Mouse (Mus musculus): ENCODE data around the gene Gm9736. TPM values are rescaled to one million over a fixed set of nuclear protein-coding genes. Genes with fewer than 3 reads are reported as not detected.
"Not testable (repeated sequence)": the region's sequence is repeated elsewhere in the genome, so short reads cannot be mapped to it uniquely, and the experiment has no call there.

The Gm9736 gene
- total RNA-seq, 2 experiments from 2014 or later: not detected

DNA sequence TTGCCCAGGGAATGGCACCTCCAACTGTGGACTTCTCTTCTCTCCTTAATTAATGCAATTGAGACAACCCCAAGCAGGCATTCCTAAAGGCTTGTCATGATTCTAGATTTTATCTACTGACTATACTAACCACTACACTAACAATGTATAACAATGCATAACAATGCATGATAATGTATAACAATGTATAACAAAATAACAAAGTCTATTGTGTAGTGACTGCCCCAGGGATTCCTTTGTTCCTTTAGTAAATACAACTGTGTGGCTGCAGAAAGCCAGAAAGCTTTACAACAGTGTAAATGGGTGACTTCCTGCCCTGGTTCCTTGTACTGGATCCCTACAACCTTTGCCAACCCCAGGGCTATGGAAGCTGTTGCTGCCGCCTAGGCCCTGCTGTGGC, 15.2 kb downstream of the Gm9736 start:
- DNase-seq: no peak
- intact Hi-C loops (cut with DNase I; ENCODE audit: low total_unique reads): no loop called here

- intact Hi-C loops (cut with DNase I; ENCODE audit: low total_unique reads): no loop called here
- DNase-seq: no peak
Measured at GRCm38 (mm10) chr10:77729241-77729640, 21.9 kb downstream of the Gm9736 start.

DNA sequence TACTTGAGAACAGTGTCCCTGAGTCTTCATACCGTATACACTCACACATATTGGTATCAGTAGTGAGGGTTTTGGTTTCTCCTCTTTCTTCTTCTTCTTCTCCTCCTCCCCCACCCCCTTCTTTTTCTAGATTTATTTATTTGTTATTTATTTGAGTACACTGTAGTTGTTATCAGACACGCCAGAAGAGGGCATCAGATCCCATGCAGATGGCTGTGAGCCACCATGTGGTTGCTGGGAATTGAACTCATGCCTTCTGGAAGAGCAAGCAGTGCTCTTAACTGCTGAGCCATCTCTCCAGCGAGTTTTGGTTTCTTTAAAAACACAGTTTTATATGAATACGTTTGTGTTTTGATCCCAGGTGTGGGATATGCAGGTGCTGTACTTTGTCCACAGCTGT, 22.9 kb downstream of the Gm9736 start:
- no peak for DNase-seq
- intact Hi-C loops (cut with DNase I; ENCODE audit: low total_unique reads): no loop called here

DNA sequence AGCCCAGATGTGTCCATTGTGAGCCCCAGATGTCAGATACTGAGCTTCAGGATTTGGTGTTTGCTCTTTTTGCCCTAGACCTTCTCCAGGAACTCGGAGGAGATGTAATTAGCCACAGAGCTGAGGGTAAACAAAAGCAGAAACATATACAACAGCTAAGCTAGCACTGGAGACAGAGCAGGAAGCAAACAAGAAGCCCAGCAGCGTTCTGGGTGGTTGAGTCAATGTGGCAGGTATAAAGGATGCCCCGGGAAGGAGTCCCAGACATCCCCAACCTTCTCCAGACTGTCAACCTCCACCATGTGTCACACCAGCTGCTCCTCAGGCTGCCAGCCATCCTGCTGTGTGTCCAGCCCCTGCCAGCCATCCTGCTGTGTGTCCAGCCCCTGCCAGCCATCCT, 25.0 kb downstream of the Gm9736 start, which contains the start of gene Gm10100:
Gene Gm10100 (plus strand): TSS at position 301 of the 400 bp plus-strand sequence.
- intact Hi-C loops (cut with DNase I; ENCODE audit: low total_unique reads): no loop called here
- DNase-seq: no peak

DNA sequence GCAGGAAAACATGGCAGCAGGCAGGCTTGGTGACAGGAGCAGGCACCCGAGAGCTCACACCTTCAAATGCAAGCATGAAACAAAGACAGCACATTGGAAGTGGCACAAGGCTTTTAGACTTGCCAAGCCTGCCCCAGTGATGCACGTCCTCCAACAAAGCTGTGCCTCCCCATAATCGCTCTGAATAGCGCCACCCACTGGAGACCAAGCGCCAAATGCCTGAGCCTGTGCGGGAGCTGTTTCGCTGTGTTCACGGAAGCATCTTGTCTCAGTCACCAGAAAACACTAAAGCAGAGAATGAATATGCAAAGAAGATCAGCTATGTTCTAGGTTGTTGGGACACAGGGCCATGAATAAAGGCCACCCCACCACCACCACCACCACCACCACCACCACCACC, 26.3 kb downstream of the Gm9736 start:
- intact Hi-C loops (cut with DNase I; ENCODE audit: low total_unique reads): no loop called here
- no peak for DNase-seq

DNA sequence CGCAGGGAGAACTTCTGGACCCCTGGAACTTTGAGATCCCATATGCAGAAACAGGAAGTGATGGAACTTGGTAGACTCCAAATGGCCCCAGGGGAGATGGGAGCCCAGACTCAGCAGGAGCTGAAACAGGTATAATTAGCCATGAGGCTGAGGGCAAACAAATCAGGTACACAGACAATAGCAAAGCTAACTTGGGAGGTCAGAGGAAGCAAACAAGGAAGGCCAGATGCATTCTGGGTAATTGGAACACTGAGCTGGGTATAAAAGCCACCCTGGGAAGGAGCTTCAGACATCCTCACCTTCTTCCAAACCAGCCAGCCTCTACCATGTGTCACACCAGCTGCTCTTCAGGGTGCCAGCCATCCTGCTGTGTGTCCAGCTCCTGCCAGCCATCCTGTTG, 30.9 kb downstream of the Gm9736 start, which contains the start of gene Krtap12-1:
Gene Krtap12-1 (plus strand): TSS at position 301 of the 400 bp plus-strand sequence.
- DNase-seq; intact Hi-C loops (cut with DNase I; ENCODE audit: low total_unique reads): not testable (repeated sequence)

- intact Hi-C loops (cut with DNase I; ENCODE audit: low total_unique reads): no loop called here
- no peak for DNase-seq
Measured at GRCm38 (mm10) chr10:77715507-77715906, 35.6 kb downstream of the Gm9736 start, which contains the start of gene Gm10142. Gm10142 (plus strand) TSS chr10:77715807.

GRCm38 (mm10) chr10:77713734-77714133, 37.4 kb downstream of the Gm9736 start:
- intact Hi-C loops (cut with DNase I; ENCODE audit: low total_unique reads): no loop called here
- no peak for DNase-seq

DNA sequence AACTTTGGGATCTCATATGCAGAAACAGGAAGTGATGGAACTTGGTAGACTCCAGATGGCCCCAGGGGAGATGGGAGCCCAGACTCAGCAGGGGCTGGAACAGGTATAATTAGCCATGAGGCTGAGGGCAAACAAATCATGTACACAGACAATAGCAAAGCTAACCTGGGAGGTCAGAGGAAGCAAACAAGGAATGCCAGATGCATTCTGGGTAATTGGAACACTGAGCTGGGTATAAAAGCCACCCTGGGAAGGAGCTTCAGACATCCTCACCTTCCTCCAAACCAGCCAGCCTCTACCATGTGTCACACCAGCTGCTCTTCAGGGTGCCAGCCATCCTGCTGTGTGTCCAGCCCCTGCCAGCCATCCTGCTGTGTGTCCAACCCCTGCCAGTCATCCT, 40.0 kb downstream of the Gm9736 start, which contains the start of gene Gm10024:
Gene Gm10024 (plus strand): TSS at position 301 of the 400 bp plus-strand sequence.
- intact Hi-C loops (cut with DNase I; ENCODE audit: low total_unique reads); DNase-seq: not testable (repeated sequence)

- intact Hi-C loops (cut with DNase I; ENCODE audit: low total_unique reads): no loop called here
- no peak for DNase-seq
Measured at GRCm38 (mm10) chr10:77709831-77710230, 41.3 kb downstream of the Gm9736 start.

- intact Hi-C loops (cut with DNase I; ENCODE audit: low total_unique reads): no loop called here
Measured at GRCm38 (mm10) chr10:77706326-77706725, 44.8 kb downstream of the Gm9736 start, which contains the start of gene Gm10272. Gm10272 (plus strand) TSS chr10:77706626.

More at GRCm38 (mm10) chr10:77706326-77706725, 44.8 kb downstream of the Gm9736 start, which contains the start of gene Gm10272:
- DNase-seq: no peak

Other genes with a start within 250 kb of the Gm9736 start
- gene Fam207a, start 235.6 kb downstream of the Gm9736 start, total RNA-seq (2021): 10 to 100 TPM in 1 of 2 experiments, 1 to 10 TPM in 1; 7.9 to 10.0 TPM
- 1 to 10 TPM; 1.8 to 2.1 TPM for gene Itgb2, start 221.1 kb downstream of the Gm9736 start, total RNA-seq (2021)
- 10 to 100 TPM; 47.4 to 51.8 TPM for gene Pttg1ip, start 169.6 kb downstream of the Gm9736 start, total RNA-seq (2021)
- gene Sumo3, start 145.3 kb downstream of the Gm9736 start, total RNA-seq (2021): 10 to 100 TPM; 41.9 to 46.5 TPM
- 10 to 100 TPM in 1 of 2 experiments, 1 to 10 TPM in 1; 5.8 to 10.3 TPM for gene Gm49325, start 145.2 kb downstream of the Gm9736 start, total RNA-seq (2021)
- gene Ube2g2, start 129.1 kb downstream of the Gm9736 start, total RNA-seq (2021): 10 to 100 TPM; 79.8 to 84.4 TPM
- not detected for gene Tspear, start 64.8 kb downstream of the Gm9736 start, total RNA-seq (2021)
- gene Gm19402, start 60.6 kb downstream of the Gm9736 start, total RNA-seq (2021): not detected
- not detected for gene Gm9508, start 54.1 kb downstream of the Gm9736 start, total RNA-seq (2021)
- gene Gm10272, start 44.7 kb downstream of the Gm9736 start, total RNA-seq (2021): not detected
- gene Gm10024, start 39.9 kb downstream of the Gm9736 start, total RNA-seq (2021): not detected
- not detected for gene Gm10142, start 35.5 kb downstream of the Gm9736 start, total RNA-seq (2021)
- gene Krtap12-1, start 30.8 kb downstream of the Gm9736 start, total RNA-seq (2021): not detected
- not detected for gene Gm10100, start 24.9 kb downstream of the Gm9736 start, total RNA-seq (2021)
- gene Gm18596, start 8.7 kb downstream of the Gm9736 start, total RNA-seq (2021): not detected
- gene Gm3233, start 8.3 kb upstream of the Gm9736 start, total RNA-seq (2021): not detected
- not detected for gene Gm3238, start 20.0 kb upstream of the Gm9736 start, total RNA-seq (2021)
- gene Gm7138, start 25.6 kb upstream of the Gm9736 start, total RNA-seq (2021): not detected
- gene Gm3250, start 31.2 kb upstream of the Gm9736 start, total RNA-seq (2021): not detected
- not detected for gene Gm7137, start 36.8 kb upstream of the Gm9736 start, total RNA-seq (2021)
- gene Gm9639, start 43.7 kb upstream of the Gm9736 start, total RNA-seq (2021): not detected
- gene Gm19668, start 47.8 kb upstream of the Gm9736 start, total RNA-seq (2021): not detected
- gene Gm9507, start 60.5 kb upstream of the Gm9736 start, total RNA-seq (2021): not detected
- gene Gm2696, start 63.3 kb upstream of the Gm9736 start, total RNA-seq (2021): not detected
- gene Krtap10-4, start 75.7 kb upstream of the Gm9736 start, total RNA-seq (2021): not detected
- not detected for gene Krtap10-10, start 84.6 kb upstream of the Gm9736 start, total RNA-seq (2021)
- gene Gm36176, start 95.4 kb upstream of the Gm9736 start, total RNA-seq (2021): not detected
- not detected for gene Gm10318, start 101.5 kb upstream of the Gm9736 start, total RNA-seq (2021)
- gene Gm3285, start 110.6 kb upstream of the Gm9736 start, total RNA-seq (2021): not detected
- under 1 TPM; 0.33 to 0.41 TPM for gene Lrrc3, start 151.2 kb upstream of the Gm9736 start, total RNA-seq (2021)
- gene Trpm2, start 219.2 kb upstream of the Gm9736 start, total RNA-seq (2021): under 1 TPM; 0.04 to 0.33 TPM
- gene 1810043G02Rik, start 227.2 kb upstream of the Gm9736 start, total RNA-seq (2021): 1 to 10 TPM; 3.7 to 4.6 TPM

Data from gastrocnemius, postnatal 14 days (tissue).